Mouse (Mus musculus): Measurements from ENCODE around the gene Lhb. TPM values are rescaled to one million over a fixed set of nuclear protein-coding genes. Genes with fewer than 3 reads are reported as not detected.

The Lhb gene
- total RNA-seq, 2 experiments from 2014 or later, result 0.47 to 0.59 TPM

Small RNA genes within 50 kb of the gene (microRNA-seq; reads per million reads assigned to microRNA genes)
- gene Gm22133, result not detected

Other genes with a start within 250 kb of the Lhb start
- gene Gfy, start 241.3 kb upstream of the Lhb start, total RNA-seq (2021), result not detected
- gene Pth2, start 239.8 kb upstream of the Lhb start, total RNA-seq (2021), result not detected
- not detected for gene Ccdc155, start 215.9 kb upstream of the Lhb start, total RNA-seq (2021)
- gene Dkkl1, start 208.7 kb upstream of the Lhb start, total RNA-seq (2021), result not detected
- gene Tead2, start 205.1 kb upstream of the Lhb start, total RNA-seq (2021), result 1 to 10 TPM; 1.2 to 1.3 TPM
- gene Cd37, start 181.7 kb upstream of the Lhb start, total RNA-seq (2021), result 1 to 10 TPM; 1.1 to 1.2 TPM
- gene Slc6a16, start 179.7 kb upstream of the Lhb start, total RNA-seq (2021), result not detected
- not detected for gene Slc6a21, start 143.3 kb upstream of the Lhb start, total RNA-seq (2021)
- gene Trpm4, start 87.0 kb upstream of the Lhb start, total RNA-seq (2021), result 10 to 100 TPM; 25.9 to 31.3 TPM
- gene Hrc, start 85.5 kb upstream of the Lhb start, total RNA-seq (2021), result 100 to 1,000 TPM; 877 to 904 TPM
- under 1 TPM; 0.11 to 0.21 TPM for gene Ppfia3, start 53.8 kb upstream of the Lhb start, total RNA-seq (2021)
- not detected for gene Lin7b, start 50.2 kb upstream of the Lhb start, total RNA-seq (2021)
- 10 to 100 TPM; 60.3 to 65.4 TPM for gene Snrnp70, start 25.1 kb upstream of the Lhb start, total RNA-seq (2021)
- gene Kcna7, start 15.2 kb upstream of the Lhb start, total RNA-seq (2021), result 10 to 100 TPM; 83.7 to 93.5 TPM
- 1 to 10 TPM; 4.3 to 4.7 TPM for gene Ntf5, start 7.1 kb upstream of the Lhb start, total RNA-seq (2021)
- gene Gys1, start 14.0 kb downstream of the Lhb start, total RNA-seq (2021), result 100 to 1,000 TPM; 321 to 326 TPM
- 10 to 100 TPM; 26.6 to 27.9 TPM for gene Ruvbl2, start 17.3 kb downstream of the Lhb start, total RNA-seq (2021)
- 100 to 1,000 TPM; 109 to 151 TPM for gene Ftl1, start 39.1 kb downstream of the Lhb start, total RNA-seq (2021)
- 10 to 100 TPM; 14.2 to 16.6 TPM for gene Bax, start 46.1 kb downstream of the Lhb start, total RNA-seq (2021)
- not detected for gene Tulp2, start 61.1 kb downstream of the Lhb start, total RNA-seq (2021)
- gene Gm45808, start 66.0 kb downstream of the Lhb start, total RNA-seq (2021), result 1 to 10 TPM; 8.1 to 9.6 TPM
- 10 to 100 TPM; 22.6 to 22.9 TPM for gene Dhdh, start 68.0 kb downstream of the Lhb start, total RNA-seq (2021)
- gene Nucb1, start 89.6 kb downstream of the Lhb start, total RNA-seq (2021), result 10 to 100 TPM; 63.3 to 68.6 TPM
- gene Ppp1r15a, start 105.4 kb downstream of the Lhb start, total RNA-seq (2021), result 10 to 100 TPM; 28.6 to 63.5 TPM
- 1 to 10 TPM; 5.2 to 5.3 TPM for gene Plekha4, start 105.5 kb downstream of the Lhb start, total RNA-seq (2021)
- gene Hsd17b14, start 134.1 kb downstream of the Lhb start, total RNA-seq (2021), result 1 to 10 TPM in 1 of 2 experiments, under 1 TPM in 1; 0.91 to 1.9 TPM
- 10 to 100 TPM; 95.0 to 98.1 TPM for gene Bcat2, start 149.3 kb downstream of the Lhb start, total RNA-seq (2021)
- gene Fgf21, start 194.7 kb downstream of the Lhb start, total RNA-seq (2021), result not detected
- not detected for gene Fut1, start 196.5 kb downstream of the Lhb start, total RNA-seq (2021)
- gene Izumo1, start 201.0 kb downstream of the Lhb start, total RNA-seq (2021), result not detected
- gene Rasip1, start 206.7 kb downstream of the Lhb start, total RNA-seq (2021), result 1 to 10 TPM; 5.5 to 8.5 TPM
- gene Mamstr, start 219.2 kb downstream of the Lhb start, total RNA-seq (2021), result 10 to 100 TPM; 17.6 to 18.7 TPM
- gene Fut2, start 245.6 kb downstream of the Lhb start, total RNA-seq (2021), result under 1 TPM in 1 of 2 experiments, not detected in 1; 0.11 TPM

Measured in gastrocnemius, adult 18-20 months (tissue).